ENCODE assay signal across 30 mouse cellular contexts in the genomic region with DNA sequence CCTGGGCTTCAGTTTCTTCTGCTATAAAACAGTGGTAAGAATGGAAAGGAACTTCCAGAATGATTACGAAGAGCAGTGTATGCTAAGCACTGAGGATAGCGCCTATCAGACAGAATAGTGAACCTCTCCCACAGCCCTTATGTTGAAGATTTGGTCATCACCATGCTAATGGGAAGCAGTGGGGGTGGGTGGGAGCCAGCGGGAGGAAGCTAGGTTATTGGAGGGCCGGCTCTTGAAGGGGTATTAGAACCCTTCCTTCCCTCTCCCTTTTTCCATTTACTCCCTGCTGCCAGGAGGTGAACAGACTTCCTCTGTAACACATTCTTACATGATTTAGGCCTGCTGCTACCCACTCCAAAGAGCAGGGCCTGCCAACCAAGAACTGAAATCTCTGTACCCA. TPM values are rescaled to one million over a fixed set of nuclear protein-coding genes. Genes with fewer than 3 reads are reported as not detected.
DNase-seq lines count a peak whose midpoint lies in the region; ATAC-seq and TF ChIP-seq lines count a peak whose summit lies in the region.
"Had no signal": no experiment of that assay in that cellular context is flagged by ENCODE, and none has a peak within 500 bp of the region (broad histone marks: within the 10 kb centered on the region; RNA-seq: fewer than 3 reads in every experiment).

No protein-coding gene starts in this region.

- no peaks in the 10 kb centered on the region for H3K9me3 ChIP-seq in limb, embryonic 14.5 days (ENCODE audit: control insufficient read depth, low read length)
- H3K9me3 ChIP-seq in limb, embryonic 10.5 days (replicated peaks): no peaks in the 10 kb centered on the region
- no peaks in the 10 kb centered on the region for H3K9me3 ChIP-seq in limb, embryonic 15.5 days
- no peaks in the 10 kb centered on the region for H3K9me3 ChIP-seq in heart, embryonic 10.5 days
- H3K9me3 ChIP-seq in hindbrain, postnatal 0 days (ENCODE audit: low read length): no peaks in the 10 kb centered on the region
- H3K9me3 ChIP-seq: embryonic facial prominence, embryonic 13.5 days; embryonic facial prominence, embryonic 15.5 days; forebrain, embryonic 10.5 days; forebrain, embryonic 12.5 days had no signal

- 68% methylated on average over 4 of the region's 4 CpGs for WGBS in limb, embryonic 14.5 days
- WGBS in limb, embryonic 10.5 days: 84% methylated on average over 4 of the region's 4 CpGs
- 68% methylated on average over 4 of the region's 4 CpGs for WGBS in limb, embryonic 15.5 days
- 63% methylated on average over 4 of the region's 4 CpGs for WGBS in heart, embryonic 10.5 days
- 75% methylated on average over 4 of the region's 4 CpGs for WGBS in hindbrain, postnatal 0 days

- TF ChIP-seq POLR2A in limb, embryonic 14.5 days (IDR thresholded peaks at IDR 0.05; ENCODE audit: borderline replicate concordance, extremely low read depth, insufficient read depth, insufficient read length): no peak

- H3K4me3 ChIP-seq in limb, embryonic 14.5 days (replicated peaks; ENCODE audit: low read length): no peak overlapping the region
- no peak overlapping the region for H3K4me3 ChIP-seq in limb, embryonic 10.5 days
- H3K4me3 ChIP-seq in limb, embryonic 15.5 days: no peak overlapping the region
- H3K4me3 ChIP-seq in heart, embryonic 10.5 days: no peak overlapping the region
- no peak overlapping the region for H3K4me3 ChIP-seq in hindbrain, postnatal 0 days (ENCODE audit: low read length)
- H3K4me3 ChIP-seq: embryonic facial prominence, embryonic 13.5 days; embryonic facial prominence, embryonic 15.5 days; erythroblast, embryonic 14.5 days; forebrain, embryonic 10.5 days; forebrain, embryonic 12.5 days had no signal

- no peaks in the 10 kb centered on the region for H3K27me3 ChIP-seq in limb, embryonic 14.5 days (ENCODE audit: control insufficient read depth, insufficient read depth, low read length)
- no peaks in the 10 kb centered on the region for H3K27me3 ChIP-seq in limb, embryonic 10.5 days (ENCODE audit: low read depth, poor library complexity, severe bottlenecking)
- H3K27me3 ChIP-seq in limb, embryonic 15.5 days: no peaks in the 10 kb centered on the region
- no peaks in the 10 kb centered on the region for H3K27me3 ChIP-seq in heart, embryonic 10.5 days (ENCODE audit: insufficient read depth, poor library complexity, severe bottlenecking)
- no peaks in the 10 kb centered on the region for H3K27me3 ChIP-seq in hindbrain, postnatal 0 days (ENCODE audit: insufficient read depth, low read length)
- H3K27me3 ChIP-seq: embryonic facial prominence, embryonic 13.5 days; embryonic facial prominence, embryonic 15.5 days; forebrain, embryonic 12.5 days had no signal

- no peak overlapping the region for H3K4me2 ChIP-seq in limb, embryonic 14.5 days (replicated peaks; ENCODE audit: low read depth, low read length, severe bottlenecking)
- H3K4me2 ChIP-seq in limb, embryonic 15.5 days: no peak overlapping the region
- H3K4me2 ChIP-seq in hindbrain, postnatal 0 days (ENCODE audit: low read depth, low read length): no peak overlapping the region
- H3K4me2 ChIP-seq: embryonic facial prominence, embryonic 13.5 days; embryonic facial prominence, embryonic 15.5 days; forebrain, embryonic 12.5 days had no signal

- peaks cover 8% of the 10 kb centered on the region; the same call in 1 of the 2 replicates for H3K4me1 ChIP-seq in limb, embryonic 14.5 days (ENCODE audit: control insufficient read depth, insufficient read depth, low read length)
- H3K4me1 ChIP-seq in limb, embryonic 10.5 days: peaks cover 20% of the 10 kb centered on the region
- H3K4me1 ChIP-seq in limb, embryonic 15.5 days: 0 out of 2 replicates have a peak, but pooled peaks cover 4% of the 10 kb centered on the region
- peaks cover 3% of the 10 kb centered on the region; the same call in 1 of the 2 replicates for H3K4me1 ChIP-seq in heart, embryonic 10.5 days
- H3K4me1 ChIP-seq in hindbrain, postnatal 0 days (ENCODE audit: insufficient read depth, low read length): 0 out of 2 replicates have a peak, but pooled peaks cover 4% of the 10 kb centered on the region
- H3K4me1 ChIP-seq: embryonic facial prominence, embryonic 15.5 days had no signal

- no peak for ATAC-seq in limb, embryonic 14.5 days (ENCODE audit: low FRiP score, low read depth)
- 0 out of 2 replicates have a peak, but pooled peaks have one; percentile 14 for ATAC-seq in limb, embryonic 15.5 days (ENCODE audit: insufficient number of reproducible peaks, low FRiP score, low TSS enrichment, low read depth)
- ATAC-seq in hindbrain, postnatal 0 days: no peak
- ATAC-seq in activated CD4-positive, CD25-positive, alpha-beta regulatory T cell, adult 4 months: no peak
- ATAC-seq: forebrain, embryonic 14.5 days; forebrain, embryonic 16.5 days had no signal

- H3K36me3 ChIP-seq in limb, embryonic 14.5 days (ENCODE audit: control insufficient read depth, insufficient read depth, low read length): no peaks in the 10 kb centered on the region
- no peaks in the 10 kb centered on the region for H3K36me3 ChIP-seq in limb, embryonic 10.5 days
- no peaks in the 10 kb centered on the region for H3K36me3 ChIP-seq in limb, embryonic 15.5 days
- no peaks in the 10 kb centered on the region for H3K36me3 ChIP-seq in heart, embryonic 10.5 days
- H3K36me3 ChIP-seq in hindbrain, postnatal 0 days (ENCODE audit: insufficient read depth, low read length): no peaks in the 10 kb centered on the region
- H3K36me3 ChIP-seq: embryonic facial prominence, embryonic 13.5 days; embryonic facial prominence, embryonic 15.5 days; forebrain, embryonic 10.5 days; forebrain, embryonic 12.5 days had no signal

- no peak for DNase-seq in limb, embryonic 14.5 days (ENCODE audit: low spot score)
- DNase-seq in limb, embryonic 10.5 days (ENCODE audit: low spot score): no peak
- DNase-seq in ES-CJ7 (ENCODE audit: low read depth, low spot score): peak; percentile 54
- DNase-seq in ZHBTc4 (ENCODE audit: low read depth, low spot score): peak; percentile 68
- no peak for DNase-seq in heart, embryonic 10.5 days (ENCODE audit: low spot score)
- DNase-seq in hindbrain, postnatal 0 days (ENCODE audit: low spot score): no peak
- DNase-seq: adrenal gland, adult 8-10 months; adrenal gland, postnatal 14 days; adrenal gland, postnatal 36 days; cerebellum, adult 11 months; cerebellum, adult 18-20 months; cerebellum, adult 8-10 months; cerebellum, adult 9-11 months; cerebellum, postnatal 14 days; cerebellum, postnatal 36 days; embryo, embryonic 11 days had no signal

- H3K9ac ChIP-seq in limb, embryonic 14.5 days (ENCODE audit: low read depth, low read length, severe bottlenecking): no peak overlapping the region
- H3K9ac ChIP-seq in limb, embryonic 15.5 days: no peak overlapping the region
- no peak overlapping the region for H3K9ac ChIP-seq in hindbrain, postnatal 0 days (replicated peaks; ENCODE audit: low read length)
- H3K9ac ChIP-seq: embryonic facial prominence, embryonic 13.5 days; embryonic facial prominence, embryonic 15.5 days; forebrain, embryonic 12.5 days had no signal

- TF ChIP-seq CTCF in hindbrain, postnatal 0 days (IDR thresholded peaks at IDR 0.05; ENCODE audit: low read depth): no peak

- H3K27ac ChIP-seq in limb, embryonic 14.5 days (replicated peaks; ENCODE audit: low read depth, low read length): peak overlapping the region; percentile 39; the same call in 1 of the 2 replicates
- H3K27ac ChIP-seq in limb, embryonic 10.5 days: no peak overlapping the region
- H3K27ac ChIP-seq in limb, embryonic 15.5 days: peak overlapping the region; percentile 4; the same call in 1 of the 2 replicates
- no peak overlapping the region for H3K27ac ChIP-seq in heart, embryonic 10.5 days
- H3K27ac ChIP-seq in hindbrain, postnatal 0 days: no peak overlapping the region
- H3K27ac ChIP-seq: embryonic facial prominence, embryonic 13.5 days; embryonic facial prominence, embryonic 15.5 days; forebrain, embryonic 10.5 days; forebrain, embryonic 12.5 days had no signal

RNA-seq across cellular contexts. Expression of gene Ninj2, which starts 1.2 kb away (rescaled TPM):
- 1.9 and 2.8 TPM in 2 replicates for polyA plus RNA-seq in limb, embryonic 14.5 days (2012; rRNA removed)
- 1.3 and 1.7 TPM in 2 replicates for polyA plus RNA-seq in limb, embryonic 14.5 days (2014; fragmentation: Nextera tagmentation; extraction: Ambion mirVana)
- polyA plus RNA-seq in limb, embryonic 10.5 days (2016; fragmentation: Nextera tagmentation; extraction: Ambion mirVana): 0.31 TPM in 1 of 2 replicates, not detected in the other
- polyA plus RNA-seq in limb, embryonic 15.5 days (2015; fragmentation: Nextera tagmentation; extraction: Ambion mirVana): 1.5 and 1.6 TPM in 2 replicates
- polyA plus RNA-seq in heart, embryonic 10.5 days (2016; fragmentation: Nextera tagmentation; extraction: Ambion mirVana): not detected in 2 replicates
- not detected in 2 replicates for total RNA-seq in hindbrain, postnatal 0 days (2014; rRNA removed)
- not detected in 2 replicates for polyA plus RNA-seq in hindbrain, postnatal 0 days (2015; fragmentation: Nextera tagmentation; extraction: Ambion mirVana)
- polyA plus RNA-seq in activated CD4-positive, CD25-positive, alpha-beta regulatory T cell, adult 4 months (2017; shearing (Covaris generic)): 1 to 10 TPM; 2.3 to 2.9 TPM
- total RNA-seq: adrenal gland, adult 18-20 months; adrenal gland, adult 8-10 months; adrenal gland, postnatal 14 days; adrenal gland, postnatal 36 days; common myeloid progenitor, adult 5-6 weeks; MEL had no signal
- polyA plus RNA-seq: C2C12; embryonic facial prominence, embryonic 11.5 days; embryonic facial prominence, embryonic 13.5 days; embryonic facial prominence, embryonic 15.5 days; erythroblast, embryonic 14.5 days; forebrain, embryonic 10.5 days; forebrain, embryonic 12.5 days; forebrain, embryonic 14.5 days; forebrain, embryonic 16.5 days had no signal

RNA-seq across cellular contexts. Expression of gene Wnk1, which starts 53.5 kb away (rescaled TPM):
- polyA plus RNA-seq in limb, embryonic 14.5 days (2012; rRNA removed): 117 and 129 TPM in 2 replicates
- 65.3 and 71.6 TPM in 2 replicates for polyA plus RNA-seq in limb, embryonic 14.5 days (2014; fragmentation: Nextera tagmentation; extraction: Ambion mirVana)
- 40.5 and 43.9 TPM in 2 replicates for polyA plus RNA-seq in limb, embryonic 10.5 days (2016; fragmentation: Nextera tagmentation; extraction: Ambion mirVana)
- polyA plus RNA-seq in limb, embryonic 15.5 days (2015; fragmentation: Nextera tagmentation; extraction: Ambion mirVana): 60.3 and 72.8 TPM in 2 replicates
- 68.6 and 71.9 TPM in 2 replicates for polyA plus RNA-seq in heart, embryonic 10.5 days (2016; fragmentation: Nextera tagmentation; extraction: Ambion mirVana)
- 118 and 133 TPM in 2 replicates for total RNA-seq in hindbrain, postnatal 0 days (2014; rRNA removed)
- 42.7 and 42.8 TPM in 2 replicates for polyA plus RNA-seq in hindbrain, postnatal 0 days (2015; fragmentation: Nextera tagmentation; extraction: Ambion mirVana)
- polyA plus RNA-seq in activated CD4-positive, CD25-positive, alpha-beta regulatory T cell, adult 4 months (2017; shearing (Covaris generic)): 100 to 1,000 TPM in 1 of 2 experiments, 10 to 100 TPM in 1; 91.0 to 116 TPM

Comparison
In these comparisons a context has a peak if more than half of its experiments do, and no peak if none do; other contexts are left out.
1. H3K27ac ChIP-seq: peak in limb, embryonic 14.5 days (single experiment) and limb, embryonic 15.5 days (single experiment); none in limb, embryonic 10.5 days (single experiment), heart, embryonic 10.5 days (single experiment) and hindbrain, postnatal 0 days (single experiment).
2. DNase-seq: peak in ES-CJ7 (single experiment) and ZHBTc4 (single experiment); none in limb, embryonic 14.5 days (single experiment), limb, embryonic 10.5 days (single experiment), heart, embryonic 10.5 days (single experiment) and hindbrain, postnatal 0 days (single experiment).